Comparison of ENCODE assay signal across 32 mouse cellular contexts in the genomic region with DNA sequence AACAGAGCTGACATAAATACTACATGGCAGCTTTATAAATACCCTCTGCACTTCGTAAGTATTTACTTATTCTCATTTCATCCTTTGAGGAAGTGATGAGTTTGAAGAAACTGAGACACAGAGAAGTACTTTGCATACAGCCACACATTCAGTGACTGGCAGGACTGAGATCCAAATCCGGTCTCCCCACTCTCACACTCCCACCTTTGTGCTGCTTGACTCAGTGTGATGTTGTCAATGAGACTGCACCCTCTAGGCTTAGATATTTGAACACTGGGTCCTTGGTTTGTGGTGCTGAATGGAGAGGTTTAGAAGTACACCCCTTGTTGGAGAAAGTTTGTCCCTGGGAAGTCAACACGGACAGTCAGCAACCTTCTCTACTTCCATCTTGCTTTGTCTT.
"Had no signal": no experiment of that assay in that cellular context is flagged by ENCODE, and none has a peak within 500 bp of the region (broad histone marks: within the 10 kb centered on the region; RNA-seq: fewer than 3 reads in every experiment).

No protein-coding gene starts in this region.

- H3K4me2 ChIP-seq: limb, embryonic 12.5 days; limb, embryonic 13.5 days; limb, embryonic 15.5 days; liver, embryonic 11.5 days; liver, embryonic 12.5 days; liver, embryonic 13.5 days; liver, embryonic 15.5 days; lung, embryonic 14.5 days; lung, embryonic 15.5 days; midbrain, embryonic 11.5 days; midbrain, embryonic 12.5 days; midbrain, embryonic 13.5 days; midbrain, embryonic 15.5 days had no signal

- H3K36me3 ChIP-seq: limb, embryonic 10.5 days; limb, embryonic 12.5 days; limb, embryonic 13.5 days; limb, embryonic 15.5 days; liver, embryonic 12.5 days; liver, embryonic 13.5 days; liver, embryonic 15.5 days; lung, embryonic 15.5 days; midbrain, embryonic 10.5 days; midbrain, embryonic 12.5 days; midbrain, embryonic 13.5 days; midbrain, embryonic 15.5 days had no signal

- H3K27ac ChIP-seq: left cerebral cortex, adult 2 months; limb, embryonic 10.5 days; limb, embryonic 12.5 days; limb, embryonic 13.5 days; limb, embryonic 15.5 days; liver, embryonic 12.5 days; liver, embryonic 13.5 days; liver, embryonic 14.5 days; liver, embryonic 15.5 days; lung, embryonic 15.5 days; macrophage; midbrain, embryonic 10.5 days; midbrain, embryonic 12.5 days; midbrain, embryonic 13.5 days; midbrain, embryonic 15.5 days had no signal

- H3K9me3 ChIP-seq: limb, embryonic 10.5 days; limb, embryonic 12.5 days; limb, embryonic 13.5 days; limb, embryonic 15.5 days; liver, embryonic 12.5 days; liver, embryonic 13.5 days; liver, embryonic 15.5 days; lung, embryonic 15.5 days; midbrain, embryonic 10.5 days; midbrain, embryonic 12.5 days; midbrain, embryonic 13.5 days; midbrain, embryonic 15.5 days had no signal

- H3K4me1 ChIP-seq: limb, embryonic 10.5 days; limb, embryonic 12.5 days; limb, embryonic 13.5 days; limb, embryonic 15.5 days; liver, embryonic 12.5 days; liver, embryonic 13.5 days; liver, embryonic 15.5 days; lung, embryonic 15.5 days; megakaryocyte, embryonic 14.5 days; midbrain, embryonic 10.5 days; midbrain, embryonic 12.5 days; midbrain, embryonic 13.5 days; midbrain, embryonic 15.5 days had no signal

- DNase-seq: left cerebral cortex, postnatal 4 days; liver; liver, embryonic 13.5 days; liver, postnatal 0 days; lung, adult 18-20 months; lung, adult 2 months; lung, embryonic 14.5 days; lung, postnatal 10 days; lung, postnatal 14 days; lung, postnatal 36 days; lung, postnatal 4 days; midbrain, embryonic 14.5 days had no signal

- H3K4me3 ChIP-seq: left cerebral cortex, adult 2 months; limb, embryonic 10.5 days; limb, embryonic 12.5 days; limb, embryonic 13.5 days; limb, embryonic 15.5 days; liver, embryonic 12.5 days; liver, embryonic 13.5 days; liver, embryonic 15.5 days; lung, embryonic 15.5 days; megakaryocyte, embryonic 14.5 days; midbrain, embryonic 10.5 days; midbrain, embryonic 12.5 days; midbrain, embryonic 13.5 days; midbrain, embryonic 15.5 days; myocyte had no signal

- ATAC-seq: liver, embryonic 12.5 days; liver, postnatal 0 days; lung, postnatal 0 days; midbrain, embryonic 13.5 days; midbrain, embryonic 15.5 days; midbrain, embryonic 16.5 days had no signal

- H3K9ac ChIP-seq: limb, embryonic 12.5 days; limb, embryonic 13.5 days; limb, embryonic 15.5 days; liver, embryonic 12.5 days; liver, embryonic 13.5 days; liver, embryonic 14.5 days; liver, embryonic 15.5 days; liver, postnatal 0 days; lung, embryonic 14.5 days; lung, embryonic 15.5 days; midbrain, embryonic 12.5 days; midbrain, embryonic 13.5 days; midbrain, embryonic 15.5 days had no signal

- H3K27me3 ChIP-seq: limb, embryonic 12.5 days; limb, embryonic 13.5 days; limb, embryonic 15.5 days; liver, embryonic 12.5 days; liver, embryonic 13.5 days; liver, embryonic 15.5 days; lung, embryonic 15.5 days; megakaryocyte, embryonic 14.5 days; midbrain, embryonic 12.5 days; midbrain, embryonic 13.5 days; midbrain, embryonic 15.5 days had no signal
